Mouse (Mus musculus) lung, embryonic 15.5 days (tissue): ENCODE data around the gene Dek. TPM values are rescaled to one million over a fixed set of nuclear protein-coding genes. Genes with fewer than 3 reads are reported as not detected.

Experiments used
- ATAC-seq: fragments of 200-750 bp; cut with Nextera tagmentation; 2 replicates; pipeline ENCODE4 v1.8.0; 2017; ENCODE audit warnings: moderate number of reproducible peaks, borderline replicate concordance; ENCODE audit not compliant: low FRiP score, low TSS enrichment; ENCODE audit errors: extremely low read depth
- H3K27ac ChIP-seq: fragments of 300-500 bp; sonication (generic); 2 replicates; pipeline ENCODE4 v1.5.1; 2015; ENCODE audit warnings: moderate library complexity, mild to moderate bottlenecking, inconsistent platforms
- H3K27me3 ChIP-seq: fragments of 300-500 bp; sonication (generic); 2 replicates; pipeline ENCODE4 v1.6.1; 2015; ENCODE audit warnings: inconsistent platforms
- H3K36me3 ChIP-seq: fragments of 300-500 bp; sonication (generic); 2 replicates; pipeline ENCODE4 v1.6.1; 2015; ENCODE audit warnings: inconsistent platforms
- H3K4me1 ChIP-seq: fragments of 300-500 bp; sonication (generic); 2 replicates; pipeline ENCODE4 v1.6.1; 2015; ENCODE audit warnings: inconsistent platforms
- H3K4me2 ChIP-seq: fragments of 300-500 bp; sonication (generic); 2 replicates; pipeline ENCODE4 v1.6.1; 2015; ENCODE audit warnings: inconsistent platforms, mild to moderate bottlenecking, moderate library complexity
- H3K4me3 ChIP-seq: fragments of 300-500 bp; sonication (generic); 2 replicates; pipeline ENCODE4 v1.5.1; 2015; ENCODE audit warnings: mild to moderate bottlenecking, inconsistent platforms
- H3K9ac ChIP-seq: fragments of 300-500 bp; sonication (generic); 2 replicates; pipeline ENCODE4 v1.6.1; 2015; ENCODE audit warnings: inconsistent platforms
- H3K9me3 ChIP-seq: fragments of 300-500 bp; sonication (generic); 2 replicates; pipeline ENCODE4 v1.6.1; 2016; ENCODE audit warnings: inconsistent platforms
- WGBS: fragments of 180-500 bp; shearing (Covaris S2); methylation state at CpG from one replicate; pipeline ENCODE4 v1.1.7; 2015; 5-methylcytosine and 5-hydroxymethylcytosine counted together
- polyA plus RNA-seq: library from polyadenylated mRNA; unstranded; fragments of >200 nt; fragmentation: Nextera tagmentation; extraction: Ambion mirVana; gene quantifications from 2 replicates; pipeline ENCODE4 v1.2.1, GENCODE M21; 2015

Gene Dek
- polyA plus RNA-seq, 1 experiment from 2014 or later, result 307 TPM

GRCm38 (mm10) chr13:47076156-47076555 lies 29.8 kb downstream of the Dek start:
- Histone ChIP-seq H3K9me3 (no peaks in the 10 kb centered on the region), H3K4me1 (no peaks in the 10 kb centered on the region), H3K27ac (no peak overlapping the region), H3K4me2 (no peak overlapping the region), H3K4me3 (no peak overlapping the region), H3K9ac (no peak overlapping the region), H3K36me3 (peaks cover 27% of the 10 kb centered on the region), H3K27me3 (no peaks in the 10 kb centered on the region)
- 72% methylated on average over 5 of the region's 5 CpGs for WGBS
- ATAC-seq, result no peak

DNA sequence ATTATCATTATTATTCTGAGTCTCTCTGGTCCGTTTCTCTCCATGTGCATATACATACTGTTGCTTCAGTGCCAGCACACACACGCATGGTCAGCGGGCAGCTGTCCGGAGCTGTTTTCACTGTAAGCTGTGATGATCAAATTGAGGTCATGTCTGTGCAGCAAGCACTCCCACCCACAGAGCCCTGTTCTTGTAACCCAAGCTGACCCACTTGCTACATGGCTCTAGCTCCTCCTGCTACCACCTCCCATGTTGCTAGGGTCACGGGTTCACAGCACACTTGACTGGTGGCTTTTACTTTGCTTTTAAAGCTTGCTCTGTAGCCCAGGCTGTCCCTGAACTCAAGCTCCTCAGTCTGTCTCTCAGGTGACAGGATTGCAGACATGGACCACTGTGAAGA lies 33.5 kb downstream of the Dek start:
- Histone ChIP-seq H3K9ac (no peak overlapping the region), H3K36me3 (0 out of 2 replicates have a peak, but pooled peaks cover 8% of the 10 kb centered on the region), H3K4me3 (no peak overlapping the region), H3K4me1 (0 out of 2 replicates have a peak, but pooled peaks cover 3% of the 10 kb centered on the region), H3K27ac (no peak overlapping the region), H3K4me2 (no peak overlapping the region), H3K27me3 (no peaks in the 10 kb centered on the region), H3K9me3 (no peaks in the 10 kb centered on the region)
- ATAC-seq, result no peak
- 87% methylated on average over 5 of the region's 5 CpGs for WGBS

DNA sequence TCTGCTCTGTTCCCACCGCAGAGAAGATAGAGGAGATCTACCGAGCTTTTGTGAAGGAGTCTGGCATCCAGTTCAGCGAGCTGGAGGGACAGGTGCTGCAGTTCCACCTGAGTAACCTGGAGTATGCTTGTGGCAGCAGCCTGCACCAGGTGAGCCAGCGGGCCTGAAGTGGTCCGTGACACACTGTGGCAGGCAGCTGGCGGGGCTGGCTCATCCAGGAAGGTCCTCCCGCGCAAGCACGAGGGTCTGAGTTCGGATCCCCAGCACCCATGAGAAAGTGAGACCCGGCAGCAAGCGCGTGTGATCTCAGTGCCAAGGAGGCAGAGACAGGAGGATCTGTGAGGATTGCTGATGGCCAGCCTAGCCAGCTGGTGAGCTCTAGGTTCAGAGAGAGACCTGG lies 34.1 kb downstream of the Dek start:
- no peak overlapping the region for H3K27ac ChIP-seq
- no peak overlapping the region for H3K4me2 ChIP-seq
- H3K9ac ChIP-seq, result no peak overlapping the region
- no peak for ATAC-seq
- H3K27me3 ChIP-seq, result no peaks in the 10 kb centered on the region
- H3K9me3 ChIP-seq, result no peaks in the 10 kb centered on the region
- 94% methylated on average over 13 of the region's 13 CpGs for WGBS
- H3K4me3 ChIP-seq, result no peak overlapping the region
- 0 out of 2 replicates have a peak, but pooled peaks cover 3% of the 10 kb centered on the region for H3K4me1 ChIP-seq
- H3K36me3 ChIP-seq, result 0 out of 2 replicates have a peak, but pooled peaks cover 11% of the 10 kb centered on the region

GRCm38 (mm10) chr13:47070329-47071080 lies 35.5 kb downstream of the Dek start:
- ATAC-seq, result no peak
- Histone ChIP-seq H3K9me3 (no peaks in the 10 kb centered on the region), H3K9ac (no peak overlapping the region), H3K4me3 (no peak overlapping the region), H3K27ac (no peak overlapping the region), H3K27me3 (no peaks in the 10 kb centered on the region), H3K4me2 (no peak overlapping the region), H3K36me3 (0 out of 2 replicates have a peak, but pooled peaks cover 13% of the 10 kb centered on the region), H3K4me1 (0 out of 2 replicates have a peak, but pooled peaks cover 3% of the 10 kb centered on the region)
- WGBS, result 72% methylated on average over 15 of the region's 15 CpGs

DNA sequence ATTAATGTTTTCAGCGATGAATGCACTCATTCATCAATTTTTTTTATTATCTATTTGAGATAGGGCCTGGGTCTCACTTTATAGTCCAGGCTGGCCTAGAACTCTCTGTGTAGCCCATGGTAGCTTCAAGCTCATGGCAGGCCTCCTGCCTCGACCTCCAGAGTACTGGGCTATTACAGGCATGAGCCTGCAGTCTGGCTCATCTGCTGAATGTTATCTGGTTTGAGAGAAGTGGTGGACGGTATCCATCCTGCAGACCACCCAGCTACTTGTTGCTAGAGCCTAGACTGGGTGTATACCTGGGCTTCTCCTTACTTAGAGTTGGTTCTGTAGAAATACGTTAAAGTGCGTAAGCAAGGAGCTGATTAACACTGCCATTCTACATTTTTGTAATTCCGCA lies 39.0 kb downstream of the Dek start:
- no peak overlapping the region for H3K4me2 ChIP-seq
- no peak for ATAC-seq
- H3K4me1 ChIP-seq, result 0 out of 2 replicates have a peak, but pooled peaks cover 3% of the 10 kb centered on the region
- no peaks in the 10 kb centered on the region for H3K27me3 ChIP-seq
- no peak overlapping the region for H3K27ac ChIP-seq
- 86% methylated on average over 6 of the region's 6 CpGs for WGBS
- H3K9ac ChIP-seq, result no peak overlapping the region
- H3K36me3 ChIP-seq, result peaks cover 17% of the 10 kb centered on the region; the same call in 1 of the 2 replicates
- H3K9me3 ChIP-seq, result no peaks in the 10 kb centered on the region
- H3K4me3 ChIP-seq, result no peak overlapping the region

DNA sequence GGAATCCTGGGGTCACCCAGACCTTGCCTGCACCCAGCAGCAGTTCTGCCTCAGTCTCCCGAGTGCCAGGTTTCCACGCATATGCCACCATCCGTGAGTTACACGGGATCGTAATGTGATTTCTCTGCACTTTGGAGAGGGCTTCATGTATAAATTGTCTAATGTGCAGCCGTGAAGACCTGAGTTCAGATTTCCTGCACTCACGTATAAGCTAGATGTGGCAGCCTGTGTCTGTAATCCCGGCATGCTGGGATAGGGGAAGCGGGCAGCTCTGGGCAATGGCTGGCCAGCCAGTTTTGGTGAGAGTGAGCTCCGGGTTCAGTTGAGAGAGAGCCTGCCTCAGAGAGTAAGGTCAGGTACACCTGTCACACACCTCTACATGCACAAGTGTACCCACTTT lies 39.5 kb downstream of the Dek start:
- H3K9ac ChIP-seq, result no peak overlapping the region
- peaks cover 13% of the 10 kb centered on the region; the same call in 1 of the 2 replicates for H3K36me3 ChIP-seq
- no peaks in the 10 kb centered on the region for H3K9me3 ChIP-seq
- H3K4me2 ChIP-seq, result no peak overlapping the region
- H3K4me3 ChIP-seq, result no peak overlapping the region
- H3K27ac ChIP-seq, result no peak overlapping the region
- 0 out of 2 replicates have a peak, but pooled peaks cover 3% of the 10 kb centered on the region for H3K4me1 ChIP-seq
- WGBS, result 93% methylated on average over 10 of the region's 10 CpGs
- no peak for ATAC-seq
- H3K27me3 ChIP-seq, result no peaks in the 10 kb centered on the region

DNA sequence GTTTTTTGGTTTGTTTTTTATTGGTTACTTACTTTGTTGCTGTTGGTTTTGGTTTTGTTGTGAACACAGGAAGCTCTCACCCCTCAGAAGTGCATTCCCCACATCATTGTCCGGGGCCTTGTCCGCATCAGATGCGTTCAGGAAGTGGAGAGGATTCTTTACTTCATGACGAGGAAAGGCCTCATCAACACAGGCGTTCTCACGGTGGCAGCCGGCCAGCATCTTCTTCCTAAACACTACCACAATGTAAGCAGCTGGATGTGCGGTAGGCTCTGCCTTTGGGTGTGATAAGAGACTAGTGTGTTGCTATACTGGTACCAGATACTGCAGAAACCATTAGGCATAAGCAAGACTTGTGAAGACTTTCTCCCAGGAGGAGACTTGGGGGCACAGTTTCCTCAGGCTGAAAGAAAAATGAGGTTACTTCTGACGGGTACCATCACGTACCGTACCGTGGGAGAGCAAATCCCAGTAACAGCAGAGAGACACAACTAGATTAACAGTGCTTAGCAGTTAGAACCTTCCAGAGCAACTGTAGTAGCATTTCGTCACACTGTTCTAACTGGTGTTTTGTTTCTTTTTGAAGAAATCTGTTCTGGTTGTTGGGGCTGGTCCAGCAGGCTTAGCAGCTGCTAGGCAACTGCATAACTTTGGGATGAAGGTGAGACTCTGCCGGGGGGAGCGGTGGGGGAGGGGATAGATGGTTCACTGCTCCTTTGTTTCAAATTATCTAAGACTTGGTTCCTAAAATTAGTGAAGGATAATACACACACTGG lies 41.8 kb downstream of the Dek start:
- Histone ChIP-seq H3K36me3 (peaks cover 24% of the 10 kb centered on the region; the same call in 1 of the 2 replicates), H3K27me3 (no peaks in the 10 kb centered on the region), H3K9me3 (no peaks in the 10 kb centered on the region), H3K9ac (no peak overlapping the region), H3K4me3 (no peak overlapping the region), H3K4me2 (no peak overlapping the region), H3K4me1 (0 out of 2 replicates have a peak, but pooled peaks cover 3% of the 10 kb centered on the region), H3K27ac (peak overlapping the region; percentile 57)
- peak; percentile 76 for ATAC-seq
- 41% methylated on average over 15 of the region's 15 CpGs for WGBS

DNA sequence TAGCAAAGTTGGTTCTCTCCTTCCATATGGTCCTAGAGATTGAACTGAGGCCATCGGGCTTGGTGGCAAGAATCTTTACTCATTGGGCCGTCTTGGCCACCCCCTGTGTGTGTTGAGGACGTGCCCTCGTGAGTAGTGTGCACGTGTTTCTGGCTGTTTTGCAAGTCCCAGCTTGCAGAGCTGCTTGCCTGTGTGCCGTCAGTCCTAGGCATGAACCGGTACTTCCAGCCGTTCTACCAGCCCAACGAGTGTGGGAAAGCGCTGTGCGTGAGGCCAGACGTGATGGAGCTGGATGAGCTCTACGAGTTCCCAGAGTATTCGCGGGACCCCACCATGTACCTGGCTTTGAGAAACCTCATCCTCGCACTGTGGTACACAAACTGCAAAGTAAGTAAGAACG lies 43.2 kb downstream of the Dek start:
- Histone ChIP-seq H3K27me3 (no peaks in the 10 kb centered on the region), H3K4me3 (no peak overlapping the region), H3K9me3 (no peaks in the 10 kb centered on the region), H3K9ac (no peak overlapping the region), H3K27ac (no peak overlapping the region), H3K4me1 (no peaks in the 10 kb centered on the region), H3K36me3 (peaks cover 24% of the 10 kb centered on the region; the same call in 1 of the 2 replicates), H3K4me2 (no peak overlapping the region)
- WGBS, result 92% methylated on average over 17 of the region's 17 CpGs
- no peak for ATAC-seq

- H3K9me3 ChIP-seq, result no peaks in the 10 kb centered on the region
- no peaks in the 10 kb centered on the region for H3K27me3 ChIP-seq
- H3K27ac ChIP-seq, result no peak overlapping the region
- H3K4me2 ChIP-seq, result no peak overlapping the region
- H3K4me1 ChIP-seq, result no peaks in the 10 kb centered on the region
- H3K9ac ChIP-seq, result no peak overlapping the region
- WGBS, result 95% methylated on average over 5 of the region's 5 CpGs
- no peak for ATAC-seq
- no peak overlapping the region for H3K4me3 ChIP-seq
- H3K36me3 ChIP-seq, result peaks cover 24% of the 10 kb centered on the region; the same call in 1 of the 2 replicates
These were observed 49.2 kb downstream of the Dek start for GRCm38 (mm10) chr13:47056781-47057180.

DNA sequence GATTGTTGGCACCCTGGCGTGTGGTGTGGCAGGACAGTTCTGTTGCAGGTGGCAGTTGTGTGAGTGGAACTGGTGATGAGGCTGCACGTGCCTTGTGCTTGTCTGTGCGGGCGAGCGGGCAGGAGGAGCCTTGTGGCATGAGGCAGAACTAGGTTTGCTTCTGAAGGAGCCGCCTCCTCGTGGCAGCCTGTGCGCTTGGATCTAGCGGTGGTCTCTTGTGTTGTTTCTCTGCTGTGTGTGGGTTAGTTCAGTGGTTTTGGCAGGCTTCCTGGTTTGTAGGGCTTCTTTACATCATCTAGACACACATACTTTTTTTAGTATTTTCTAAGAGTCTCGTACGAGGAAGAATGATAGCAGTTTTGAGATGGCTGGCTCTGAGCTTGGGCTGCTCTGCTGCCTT lies 49.9 kb downstream of the Dek start:
- peaks cover 30% of the 10 kb centered on the region; the same call in 1 of the 2 replicates for H3K36me3 ChIP-seq

GRCm38 (mm10) chr13:47053971-47054370 lies 52.0 kb downstream of the Dek start:
- no peak overlapping the region for H3K4me2 ChIP-seq
- ATAC-seq, result no peak
- no peak overlapping the region for H3K4me3 ChIP-seq
- H3K4me1 ChIP-seq, result no peaks in the 10 kb centered on the region
- no peaks in the 10 kb centered on the region for H3K9me3 ChIP-seq
- H3K27ac ChIP-seq, result no peak overlapping the region
- H3K36me3 ChIP-seq, result peaks cover 20% of the 10 kb centered on the region; the same call in 1 of the 2 replicates
- H3K9ac ChIP-seq, result no peak overlapping the region
- WGBS, result 83% methylated on average over 10 of the region's 10 CpGs
- H3K27me3 ChIP-seq, result no peaks in the 10 kb centered on the region

More for the DNA sequence above, 49.9 kb downstream of the Dek start:
- H3K27ac ChIP-seq, result no peak overlapping the region
- WGBS, result 84% methylated on average over 11 of the region's 11 CpGs
- ATAC-seq, result no peak
- H3K9me3 ChIP-seq, result no peaks in the 10 kb centered on the region
- H3K4me2 ChIP-seq, result no peak overlapping the region
- no peaks in the 10 kb centered on the region for H3K4me1 ChIP-seq
- H3K4me3 ChIP-seq, result no peak overlapping the region
- H3K27me3 ChIP-seq, result no peaks in the 10 kb centered on the region
- H3K9ac ChIP-seq, result no peak overlapping the region

DNA sequence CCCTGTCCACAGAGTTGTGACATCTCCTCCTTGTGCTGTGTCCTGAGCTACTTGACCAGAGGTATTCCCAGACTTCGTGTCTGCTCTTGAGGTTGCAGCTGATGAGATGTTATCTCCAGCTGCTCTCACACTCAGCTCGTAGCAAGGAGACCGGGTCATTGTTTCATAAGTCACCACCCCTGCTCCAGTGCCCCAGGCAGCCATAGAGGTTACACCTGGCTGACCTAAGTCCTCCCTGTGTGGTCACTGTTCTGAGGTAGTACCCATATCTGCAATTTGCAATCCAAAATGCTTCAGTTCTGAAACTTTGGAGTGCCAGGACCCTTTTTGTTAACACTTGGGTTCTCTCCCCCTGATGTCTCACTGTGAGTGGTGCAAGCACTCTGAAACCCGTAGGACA lies 56.0 kb downstream of the Dek start:
- Histone ChIP-seq H3K9ac (no peak overlapping the region), H3K4me1 (no peaks in the 10 kb centered on the region), H3K4me3 (no peak overlapping the region), H3K27ac (no peak overlapping the region), H3K27me3 (no peaks in the 10 kb centered on the region), H3K4me2 (no peak overlapping the region), H3K36me3 (peaks cover 20% of the 10 kb centered on the region; the same call in 1 of the 2 replicates), H3K9me3 (no peaks in the 10 kb centered on the region)
- ATAC-seq, result no peak
- 51% methylated on average over 4 of the region's 4 CpGs for WGBS
